Mouse (Mus musculus): ENCODE results near the gene Cd3eap.

DNA sequence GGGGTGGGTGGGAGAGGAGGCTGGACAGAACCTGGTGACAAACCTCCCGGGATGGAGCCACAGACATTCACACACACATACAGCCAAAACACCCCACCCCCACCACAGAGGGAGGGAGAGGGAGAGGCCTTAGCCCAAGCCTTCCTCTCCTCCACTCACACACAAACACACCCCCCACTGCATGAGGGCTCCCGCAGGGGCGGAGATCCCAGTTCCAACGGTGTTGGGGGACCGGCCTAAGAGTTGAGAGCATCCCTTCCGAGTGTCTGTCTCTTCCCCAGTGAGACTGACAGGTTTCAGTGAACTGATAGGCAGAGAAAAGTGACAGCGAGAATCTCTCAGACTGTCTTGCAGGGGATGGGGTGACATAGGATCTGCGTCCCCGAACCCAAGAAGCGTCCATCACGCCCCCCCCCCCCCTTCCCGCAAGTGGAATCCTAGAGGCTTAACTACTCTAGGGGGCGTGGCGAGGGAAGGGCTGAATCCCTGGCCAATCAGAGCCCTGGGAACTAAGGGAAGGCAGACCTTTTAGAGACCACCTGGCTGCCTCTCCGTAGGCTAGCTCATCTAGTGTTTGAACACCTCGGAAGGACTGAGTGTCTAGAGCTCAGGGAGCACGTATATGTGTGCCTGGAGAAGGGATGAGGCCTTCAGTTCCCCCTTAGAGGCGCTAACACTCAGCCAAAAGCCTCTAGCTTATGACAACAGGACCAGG lies 51.4 kb downstream of the Cd3eap start:
- TF ChIP-seq POLR2A (IDR thresholded peaks at IDR 0.05; ENCODE audit: borderline replicate concordance, extremely low read depth, low read depth, low read length) = no peak
- no peak for TF ChIP-seq CTCF (IDR thresholded peaks at IDR 0.05; ENCODE audit: insufficient read depth, low read length)
